Mouse (Mus musculus) gastrocnemius, postnatal 4 days (tissue): ENCODE measurements around the gene Tcf7. TPM values are rescaled to one million over a fixed set of nuclear protein-coding genes. Genes with fewer than 3 reads are reported as not detected.

ENCODE experiments used
- DNase-seq, 2 experiments: peaks; one replicate each; pipeline ENCODE4 v3.0.0; 2021 to 2022; ENCODE audit warnings: low spot score in 2 of 2, mixed read lengths in 2 of 2
- long read RNA-seq, 2 experiments: library from polyadenylated mRNA; stranded (forward); transcript quantifications; one replicate each; pipeline ENCODE4 v2.0.0; 2021
- total RNA-seq, 2 experiments: library from RNA; stranded (reverse); gene quantifications; 2 replicates each; pipeline ENCODE4 v1.2.3; 2021

Tcf7 gene
- total RNA-seq: 1 to 10 TPM; 2.5 to 4.1 TPM
- long read RNA-seq, experiment 1, partial matches to known transcripts: 2 of 5 reads
- long read RNA-seq, experiment 1, other reads (novel, unspliced or antisense): 3 of 5 reads
- long read RNA-seq, experiment 2, partial matches to known transcripts: 1 of 9 reads
- long read RNA-seq, experiment 2, other reads (novel, unspliced or antisense): 7 of 9 reads

DNA sequence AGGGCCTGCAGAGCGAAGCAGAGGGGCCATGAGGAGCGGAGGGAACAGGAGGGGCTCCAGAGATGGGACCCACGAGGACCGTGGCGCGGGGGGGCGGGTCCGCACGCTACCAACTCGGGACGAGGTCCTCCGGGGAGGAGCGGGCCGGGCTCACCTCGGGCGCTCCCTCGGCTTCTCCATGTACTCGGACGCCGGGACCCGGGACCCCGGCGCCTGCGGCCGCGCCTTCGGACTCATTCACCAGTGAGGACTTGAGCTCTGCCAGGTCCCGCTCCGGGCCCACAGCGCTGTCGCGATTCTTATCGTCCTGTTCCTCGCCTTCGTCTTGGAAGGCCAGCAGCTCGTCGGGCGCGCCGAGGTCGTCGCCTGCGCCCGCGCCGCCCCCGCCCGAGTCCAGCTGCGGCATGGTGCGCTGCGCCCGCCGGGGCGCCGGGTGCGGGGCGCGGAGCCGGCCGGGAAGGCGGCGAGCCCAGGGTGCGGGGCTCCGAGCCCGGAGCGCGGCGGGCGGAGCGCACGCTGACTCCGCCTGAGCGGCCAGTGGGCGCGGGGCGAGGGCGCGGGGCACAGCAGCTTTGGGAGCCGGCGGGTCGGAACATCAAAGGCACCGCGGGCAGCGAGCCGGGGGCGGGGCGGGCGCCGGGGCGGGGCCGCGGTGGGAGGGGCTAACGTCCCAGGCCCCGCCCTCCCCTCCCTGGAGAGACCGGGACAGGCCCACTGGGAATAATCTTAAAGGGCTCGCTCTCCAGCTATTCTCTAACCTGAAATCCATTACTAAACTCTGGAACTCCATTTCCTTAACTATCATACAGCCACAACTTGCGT, at the start of gene Tcf7:
Gene Tcf7 (minus strand): TSS at position 241 of the 822 bp plus-strand sequence.
- peak in 1 of 2 experiments; percentile 42 for DNase-seq

- DNase-seq: no peak
Measured at GRCm38 (mm10) chr11:52327313-52327712, 44.5 kb upstream of the Tcf7 start.

DNA sequence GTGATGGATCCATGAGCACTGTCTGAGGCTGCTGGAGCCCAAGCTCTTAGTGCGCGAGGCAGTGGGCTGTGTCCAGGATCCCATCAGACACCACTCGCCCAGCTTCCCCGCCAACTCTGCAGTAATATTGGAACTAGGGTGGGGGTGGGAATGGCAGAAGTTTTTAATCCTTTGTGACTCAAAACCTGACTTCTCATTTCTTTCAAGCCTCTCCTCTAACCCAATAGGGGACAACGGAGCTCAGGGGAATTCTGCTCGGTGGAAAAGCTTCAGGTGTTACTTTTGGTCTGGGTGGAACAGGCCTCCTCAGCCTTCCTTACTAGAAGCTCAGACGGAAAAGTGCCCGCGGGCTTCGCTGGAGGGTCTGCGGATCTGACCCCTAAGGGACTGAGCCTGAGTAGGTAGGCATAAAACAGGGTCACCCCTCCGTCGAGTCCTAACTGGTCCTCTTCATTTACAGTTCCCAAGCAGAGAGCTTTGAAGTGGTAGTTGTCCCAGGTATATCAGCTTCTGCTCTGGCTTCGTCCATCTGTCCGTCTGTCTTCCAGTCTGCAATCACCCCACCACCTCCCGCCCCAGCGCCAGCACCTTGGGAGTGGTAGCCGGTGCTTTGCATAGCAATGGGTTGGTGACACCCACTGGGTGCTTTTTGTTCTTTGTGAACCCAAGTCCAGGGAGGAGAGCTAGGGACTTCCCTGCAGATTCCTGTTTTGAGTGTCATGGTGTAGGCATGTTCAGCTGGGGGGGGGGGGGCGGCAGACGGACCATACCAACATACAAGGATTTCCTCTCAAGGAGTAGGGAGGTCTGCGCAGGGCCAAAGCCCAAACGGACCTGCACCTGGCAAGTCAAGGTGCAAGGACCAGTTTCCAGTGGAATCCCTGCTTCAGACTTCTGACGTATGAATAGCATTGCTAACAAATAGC, 41.9 kb upstream of the Tcf7 start:
- no peak for DNase-seq

GRCm38 (mm10) chr11:52321540-52321939, 38.7 kb upstream of the Tcf7 start:
- DNase-seq: no peak

DNA sequence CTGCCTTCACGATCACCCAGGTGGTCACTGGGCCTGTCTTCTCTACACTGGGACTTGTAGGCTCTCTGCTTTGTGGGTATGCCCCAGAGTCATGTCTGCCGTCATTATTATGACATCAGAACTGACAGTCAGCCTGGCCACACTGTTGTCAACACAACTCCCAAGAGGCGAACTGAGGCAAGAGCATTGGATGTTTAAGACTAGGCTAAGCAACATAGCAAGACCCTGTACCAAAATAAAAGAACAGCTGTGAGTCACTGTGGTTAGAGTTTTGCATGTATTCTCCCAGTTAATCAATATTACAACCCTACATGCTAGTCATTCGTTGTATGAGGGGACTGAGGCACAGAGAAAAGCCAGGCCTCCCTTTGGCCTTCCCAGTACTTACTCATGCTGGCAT, 37.7 kb upstream of the Tcf7 start:
- DNase-seq: no peak

DNA sequence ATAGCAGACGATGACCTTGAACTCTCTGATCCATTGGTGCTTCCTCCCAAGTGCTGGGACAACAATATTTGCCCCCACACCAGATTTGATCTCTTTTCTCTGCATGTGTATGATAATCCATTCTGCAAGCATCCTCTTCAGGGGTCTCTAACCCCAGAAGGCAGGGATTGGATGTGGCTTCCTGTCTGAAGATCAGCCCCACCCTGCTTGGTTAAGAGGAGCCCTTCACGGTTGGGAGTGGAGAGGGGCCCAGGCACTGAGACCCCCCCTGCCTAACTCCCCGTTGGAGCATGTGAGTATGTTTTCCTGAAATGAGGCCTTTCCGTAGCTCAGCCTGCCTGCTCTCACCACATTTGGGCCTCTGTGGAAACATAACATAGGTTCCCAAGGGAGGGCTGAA, 36.9 kb upstream of the Tcf7 start:
- no peak for DNase-seq

GRCm38 (mm10) chr11:52318445-52318844, 35.6 kb upstream of the Tcf7 start:
- no peak for DNase-seq

- no peak for DNase-seq
Measured at GRCm38 (mm10) chr11:52314102-52314793, 31.4 kb upstream of the Tcf7 start.

GRCm38 (mm10) chr11:52310709-52311108, 27.9 kb upstream of the Tcf7 start:
- DNase-seq: no peak

DNA sequence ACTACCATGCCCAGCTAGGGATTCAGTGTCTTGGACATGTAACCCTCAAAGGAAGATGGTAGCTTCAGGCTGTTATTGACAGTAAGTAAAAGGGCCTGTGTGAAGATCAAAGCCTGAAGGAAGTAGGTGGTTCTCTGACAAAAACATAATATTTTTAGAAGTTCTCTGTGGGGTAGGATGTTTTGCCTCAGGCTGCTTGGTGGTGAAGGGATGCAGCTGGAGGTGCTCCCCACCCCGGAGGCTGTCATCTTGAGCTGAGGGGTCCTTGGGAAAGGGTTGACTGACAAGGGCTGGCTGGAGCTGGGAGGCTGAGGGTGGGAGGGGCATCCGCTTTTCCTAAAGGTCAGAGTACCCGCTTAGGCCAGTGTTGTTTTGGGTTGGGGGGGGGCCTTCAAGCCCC, 26.7 kb upstream of the Tcf7 start:
- no peak for DNase-seq

GRCm38 (mm10) chr11:52306431-52306830, 23.6 kb upstream of the Tcf7 start:
- DNase-seq: no peak

DNA sequence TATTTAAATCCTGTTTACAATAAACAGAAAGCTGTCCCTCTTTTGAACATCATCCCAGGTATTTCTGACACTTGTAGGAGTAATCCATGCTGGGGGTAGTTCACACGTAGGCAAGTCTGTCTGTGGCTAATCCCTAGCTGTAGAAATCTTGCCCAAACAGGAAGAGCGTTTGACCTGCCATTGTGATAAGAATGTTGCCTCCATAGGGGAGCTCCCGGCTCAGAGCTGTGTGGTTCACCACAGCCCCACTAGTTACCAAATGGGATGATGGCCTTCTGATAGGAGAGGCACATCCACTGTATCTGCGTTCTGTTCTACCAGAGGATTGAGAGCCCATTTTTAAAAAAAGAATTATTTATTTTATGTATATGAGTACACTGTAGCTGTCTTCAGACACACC, 22.5 kb upstream of the Tcf7 start:
- no peak for DNase-seq

DNA sequence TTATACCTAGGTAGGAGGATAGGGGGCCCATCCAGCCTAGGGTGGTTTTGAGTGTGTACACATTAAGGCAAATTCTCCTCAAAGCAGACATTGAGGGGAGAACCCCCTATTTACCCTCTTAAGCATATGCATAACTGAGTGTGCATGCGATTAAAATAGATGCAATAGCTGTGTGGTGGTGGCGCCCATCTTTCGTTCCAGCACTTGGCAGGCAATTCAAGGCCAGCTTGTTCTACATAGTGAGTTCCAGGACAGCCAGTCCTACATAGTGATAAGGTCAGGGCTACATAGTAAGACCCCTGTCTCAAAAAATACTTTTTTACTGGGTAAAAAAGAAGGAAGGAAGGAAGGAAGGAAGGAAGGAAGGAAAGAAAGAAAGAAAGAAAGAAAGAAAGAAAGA, 19.9 kb upstream of the Tcf7 start:
- DNase-seq: no peak

DNA sequence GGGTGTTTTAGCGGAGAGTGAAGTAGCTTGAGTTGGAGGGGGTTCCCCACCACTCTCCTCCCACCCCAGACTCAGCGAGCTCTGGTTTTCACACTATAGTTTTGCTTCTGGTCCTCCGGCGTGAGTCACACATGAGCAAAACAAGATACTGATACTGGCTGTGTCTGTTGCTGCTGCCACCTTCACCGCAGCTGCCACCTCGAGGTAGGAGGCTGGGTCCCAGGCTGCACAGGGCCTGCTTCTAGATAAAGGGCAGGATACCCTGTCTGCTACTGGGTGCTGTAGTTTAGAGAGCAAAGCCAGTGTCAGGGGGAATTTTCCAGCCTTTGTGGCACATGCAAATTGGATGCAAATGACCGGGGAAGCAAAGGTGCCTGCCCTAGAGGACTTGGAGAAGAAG, 16.9 kb upstream of the Tcf7 start:
- no peak for DNase-seq

DNA sequence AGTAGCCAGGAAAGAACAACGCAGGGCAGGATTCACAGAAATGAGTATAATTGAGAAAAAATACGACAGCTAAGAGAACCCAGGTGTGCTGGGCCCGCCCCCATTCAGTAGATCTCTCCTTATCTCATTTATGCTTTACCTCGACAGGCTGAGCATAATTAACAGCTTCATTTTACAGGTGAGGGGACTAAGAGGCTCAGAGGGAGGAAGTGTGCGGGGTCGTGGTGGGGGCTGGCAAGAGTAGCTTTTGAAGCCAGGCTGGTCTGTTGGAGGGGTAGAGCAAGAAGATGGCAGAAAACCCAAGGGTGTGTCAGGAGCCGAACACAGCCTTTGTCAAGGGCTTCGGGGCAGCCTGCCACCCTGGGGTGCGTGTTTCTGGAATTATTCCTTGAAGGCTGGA, 16.1 kb upstream of the Tcf7 start:
- DNase-seq: no peak

- DNase-seq: peak; percentile 67 to 72
Measured at GRCm38 (mm10) chr11:52297352-52297751, 14.5 kb upstream of the Tcf7 start.

- DNase-seq: no peak
Measured at GRCm38 (mm10) chr11:52294103-52294502, 11.3 kb upstream of the Tcf7 start.

DNA sequence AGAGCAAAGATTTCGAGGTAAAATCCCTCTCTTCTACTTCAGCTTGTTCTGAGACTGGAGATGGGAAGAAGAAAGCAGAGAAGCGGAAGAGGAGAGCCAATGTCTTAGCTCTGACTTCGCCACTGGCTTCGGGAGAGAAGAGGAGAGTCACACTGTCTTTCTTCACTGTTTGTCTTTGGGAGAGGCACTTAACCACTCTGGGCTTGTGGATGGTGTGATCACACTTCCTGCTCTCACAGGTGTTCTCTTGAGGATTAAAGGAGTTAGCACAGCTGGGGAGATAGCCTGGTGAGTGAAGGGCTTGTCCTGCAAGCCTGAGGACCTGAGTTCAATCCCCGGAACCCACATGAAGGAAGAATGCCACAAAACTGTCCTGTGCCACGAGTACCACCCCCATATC, 10.1 kb upstream of the Tcf7 start:
- DNase-seq: no peak

DNA sequence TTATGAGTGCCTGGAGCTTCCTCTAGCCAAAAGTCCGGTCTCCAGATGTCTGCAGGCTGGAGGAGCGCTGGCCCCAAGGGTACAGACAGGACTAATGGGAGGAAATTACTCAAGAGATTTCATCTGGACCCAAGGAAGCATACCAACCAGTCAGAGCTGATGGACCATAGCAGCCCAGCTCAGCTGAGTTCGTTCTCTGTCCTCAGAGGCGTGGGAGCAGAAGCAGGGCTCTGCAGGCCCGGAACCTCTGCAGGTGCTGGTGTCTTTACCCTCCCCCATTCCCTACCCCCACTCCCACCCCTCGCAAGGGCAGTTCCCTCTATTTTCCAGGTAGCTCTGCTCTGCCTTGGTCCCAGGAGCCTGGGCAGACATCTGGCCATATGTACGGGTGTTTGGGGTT, 9.5 kb upstream of the Tcf7 start:
- DNase-seq: no peak

DNA sequence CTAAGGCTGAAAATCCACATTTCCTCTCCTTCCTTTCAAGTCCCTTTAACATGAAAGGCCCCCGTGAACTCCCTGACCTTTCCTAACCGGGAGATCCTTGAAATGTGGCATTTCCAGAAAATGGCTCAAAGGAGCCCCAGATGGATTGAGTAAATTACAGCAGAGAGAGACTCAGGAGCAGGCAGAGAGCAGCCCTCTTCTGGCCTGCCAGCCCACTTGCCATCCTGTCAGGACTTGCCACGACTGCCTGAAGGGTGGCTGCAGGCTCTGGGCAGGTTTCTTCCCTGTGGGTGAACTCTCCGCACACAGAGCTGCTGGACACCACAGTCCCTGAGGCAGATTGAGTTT, 4.1 kb upstream of the Tcf7 start:
- no peak for DNase-seq

GRCm38 (mm10) chr11:52286301-52286957, 3.6 kb upstream of the Tcf7 start:
- DNase-seq: no peak
